Mouse (Mus musculus): Measurements from ENCODE around the gene D630023F18Rik. TPM values are rescaled to one million over a fixed set of nuclear protein-coding genes. Genes with fewer than 3 reads are reported as not detected.

D630023F18Rik gene
- polyA plus RNA-seq, 1 experiment from 2014 or later, result 0.17 TPM

GRCm38 (mm10) chr1:65096953-65097352 lies 26.1 kb downstream of the D630023F18Rik start:
- Histone ChIP-seq H3K9ac (ENCODE audit: low read length) (no peak overlapping the region), H3K4me3 (replicated peaks; ENCODE audit: low read length) (no peak overlapping the region), H3K4me1 (ENCODE audit: control insufficient read depth, insufficient read depth, low read length) (no peaks in the 10 kb centered on the region), H3K9me3 (replicated peaks; ENCODE audit: control insufficient read depth, low read length) (no peaks in the 10 kb centered on the region), H3K27ac (ENCODE audit: low read length) (no peak overlapping the region), H3K27me3 (ENCODE audit: control insufficient read depth, insufficient read depth, low read length) (no peaks in the 10 kb centered on the region), H3K4me2 (ENCODE audit: low read depth, low read length) (no peak overlapping the region), H3K36me3 (ENCODE audit: control insufficient read depth, insufficient read depth, low read length) (no peaks in the 10 kb centered on the region)
- 77% methylated on average over 3 of the region's 3 CpGs for WGBS
- peak; percentile 72; the same call in 1 of the 2 replicates for ATAC-seq (ENCODE audit: insufficient read depth, low FRiP score)

- Histone ChIP-seq H3K9me3 (replicated peaks; ENCODE audit: control insufficient read depth, low read length) (no peaks in the 10 kb centered on the region), H3K4me1 (ENCODE audit: control insufficient read depth, insufficient read depth, low read length) (no peaks in the 10 kb centered on the region), H3K4me2 (ENCODE audit: low read depth, low read length) (no peak overlapping the region), H3K36me3 (ENCODE audit: control insufficient read depth, insufficient read depth, low read length) (no peaks in the 10 kb centered on the region), H3K4me3 (replicated peaks; ENCODE audit: low read length) (no peak overlapping the region), H3K27me3 (ENCODE audit: control insufficient read depth, insufficient read depth, low read length) (no peaks in the 10 kb centered on the region), H3K27ac (ENCODE audit: low read length) (no peak overlapping the region), H3K9ac (ENCODE audit: low read length) (no peak overlapping the region)
- ATAC-seq (ENCODE audit: insufficient read depth, low FRiP score), result no peak
- 91% methylated on average over 3 of the region's 3 CpGs for WGBS
Observed at GRCm38 (mm10) chr1:65091566-65091965, 31.4 kb downstream of the D630023F18Rik start.

- no peak overlapping the region for H3K9ac ChIP-seq (ENCODE audit: low read length)
Observed at GRCm38 (mm10) chr1:65090370-65090769, 32.6 kb downstream of the D630023F18Rik start.

GRCm38 (mm10) chr1:65088567-65089356 lies 34.3 kb downstream of the D630023F18Rik start:
- Histone ChIP-seq H3K27ac (ENCODE audit: low read length) (no peak overlapping the region), H3K4me1 (ENCODE audit: control insufficient read depth, insufficient read depth, low read length) (no peaks in the 10 kb centered on the region), H3K9ac (ENCODE audit: low read length) (no peak overlapping the region), H3K4me2 (ENCODE audit: low read depth, low read length) (no peak overlapping the region), H3K36me3 (ENCODE audit: control insufficient read depth, insufficient read depth, low read length) (no peaks in the 10 kb centered on the region), H3K9me3 (replicated peaks; ENCODE audit: control insufficient read depth, low read length) (no peaks in the 10 kb centered on the region), H3K27me3 (ENCODE audit: control insufficient read depth, insufficient read depth, low read length) (no peaks in the 10 kb centered on the region), H3K4me3 (replicated peaks; ENCODE audit: low read length) (no peak overlapping the region)
- no peak for ATAC-seq (ENCODE audit: insufficient read depth, low FRiP score)
- 76% methylated on average over 6 of the region's 6 CpGs for WGBS

More at GRCm38 (mm10) chr1:65090370-65090769, 32.6 kb downstream of the D630023F18Rik start:
- no peak overlapping the region for H3K4me2 ChIP-seq (ENCODE audit: low read depth, low read length)
- no peaks in the 10 kb centered on the region for H3K9me3 ChIP-seq (replicated peaks; ENCODE audit: control insufficient read depth, low read length)
- no peaks in the 10 kb centered on the region for H3K4me1 ChIP-seq (ENCODE audit: control insufficient read depth, insufficient read depth, low read length)
- 0 out of 2 replicates have a peak, but pooled peaks have one; percentile 17 for ATAC-seq (ENCODE audit: insufficient read depth, low FRiP score)
- H3K27ac ChIP-seq (ENCODE audit: low read length), result no peak overlapping the region
- no peaks in the 10 kb centered on the region for H3K27me3 ChIP-seq (ENCODE audit: control insufficient read depth, insufficient read depth, low read length)
- H3K4me3 ChIP-seq (replicated peaks; ENCODE audit: low read length), result no peak overlapping the region
- H3K36me3 ChIP-seq (ENCODE audit: control insufficient read depth, insufficient read depth, low read length), result no peaks in the 10 kb centered on the region
- 43% methylated on average over 2 of the region's 2 CpGs for WGBS

GRCm38 (mm10) chr1:65082188-65082587 lies 40.8 kb downstream of the D630023F18Rik start, which contains the start of gene Crygb:
TSS of gene Crygb (minus strand) at chr1:65082288.
- Histone ChIP-seq H3K9ac (ENCODE audit: low read length) (no peak within 1 kb of the TSS), H3K9me3 (replicated peaks; ENCODE audit: control insufficient read depth, low read length) (no peaks in the 10 kb centered on the region), H3K36me3 (ENCODE audit: control insufficient read depth, insufficient read depth, low read length) (no peaks in the 10 kb centered on the region), H3K4me2 (ENCODE audit: low read depth, low read length) (no peak within 1 kb of the TSS), H3K4me3 (replicated peaks; ENCODE audit: low read length) (no peak within 1 kb of the TSS), H3K27ac (ENCODE audit: low read length) (no peak within 1 kb of the TSS), H3K27me3 (ENCODE audit: control insufficient read depth, insufficient read depth, low read length) (no peaks in the 10 kb centered on the region), H3K4me1 (ENCODE audit: control insufficient read depth, insufficient read depth, low read length) (no peaks in the 10 kb centered on the region)
- WGBS, result 43% methylated on average over 7 of the region's 7 CpGs
- no peak for ATAC-seq (ENCODE audit: insufficient read depth, low FRiP score)

GRCm38 (mm10) chr1:65075607-65076006 lies 47.4 kb downstream of the D630023F18Rik start:
- no peaks in the 10 kb centered on the region; the same call in 1 of the 2 replicates for H3K4me1 ChIP-seq (ENCODE audit: control insufficient read depth, insufficient read depth, low read length)
- no peaks in the 10 kb centered on the region for H3K36me3 ChIP-seq (ENCODE audit: control insufficient read depth, insufficient read depth, low read length)
- H3K27me3 ChIP-seq (ENCODE audit: control insufficient read depth, insufficient read depth, low read length), result no peaks in the 10 kb centered on the region
- no peak for ATAC-seq (ENCODE audit: insufficient read depth, low FRiP score)
- no peak overlapping the region for H3K4me3 ChIP-seq (replicated peaks; ENCODE audit: low read length)
- no peak overlapping the region for H3K27ac ChIP-seq (ENCODE audit: low read length)
- 11% methylated on average over 5 of the region's 5 CpGs for WGBS
- H3K4me2 ChIP-seq (ENCODE audit: low read depth, low read length), result no peak overlapping the region
- no peak overlapping the region for H3K9ac ChIP-seq (ENCODE audit: low read length)
- H3K9me3 ChIP-seq (replicated peaks; ENCODE audit: control insufficient read depth, low read length), result no peaks in the 10 kb centered on the region

GRCm38 (mm10) chr1:65073589-65073988 lies 49.4 kb downstream of the D630023F18Rik start, which contains the start of gene Crygc:
TSS of gene Crygc (minus strand) at chr1:65073689.
- Histone ChIP-seq H3K9me3 (replicated peaks; ENCODE audit: control insufficient read depth, low read length) (no peaks in the 10 kb centered on the region), H3K4me1 (ENCODE audit: control insufficient read depth, insufficient read depth, low read length) (no peaks in the 10 kb centered on the region; the same call in 1 of the 2 replicates), H3K27me3 (ENCODE audit: control insufficient read depth, insufficient read depth, low read length) (no peaks in the 10 kb centered on the region), H3K27ac (ENCODE audit: low read length) (no peak within 1 kb of the TSS), H3K36me3 (ENCODE audit: control insufficient read depth, insufficient read depth, low read length) (no peaks in the 10 kb centered on the region), H3K4me2 (ENCODE audit: low read depth, low read length) (no peak within 1 kb of the TSS), H3K4me3 (replicated peaks; ENCODE audit: low read length) (no peak within 1 kb of the TSS), H3K9ac (ENCODE audit: low read length) (no peak within 1 kb of the TSS)
- ATAC-seq (ENCODE audit: insufficient read depth, low FRiP score), result no peak
- 58% methylated on average over 6 of the region's 6 CpGs for WGBS

GRCm38 (mm10) chr1:65067842-65068241 lies 55.2 kb downstream of the D630023F18Rik start:
- Histone ChIP-seq H3K9me3 (replicated peaks; ENCODE audit: control insufficient read depth, low read length) (no peaks in the 10 kb centered on the region), H3K4me2 (ENCODE audit: low read depth, low read length) (no peak overlapping the region), H3K36me3 (ENCODE audit: control insufficient read depth, insufficient read depth, low read length) (no peaks in the 10 kb centered on the region), H3K4me1 (ENCODE audit: control insufficient read depth, insufficient read depth, low read length) (no peaks in the 10 kb centered on the region), H3K27me3 (ENCODE audit: control insufficient read depth, insufficient read depth, low read length) (no peaks in the 10 kb centered on the region), H3K4me3 (replicated peaks; ENCODE audit: low read length) (no peak overlapping the region), H3K9ac (ENCODE audit: low read length) (no peak overlapping the region), H3K27ac (ENCODE audit: low read length) (no peak overlapping the region)
- no peak for ATAC-seq (ENCODE audit: insufficient read depth, low FRiP score)

GRCm38 (mm10) chr1:65064201-65064600 lies 58.8 kb downstream of the D630023F18Rik start:
- no peak overlapping the region for H3K9ac ChIP-seq (ENCODE audit: low read length)
- no peaks in the 10 kb centered on the region for H3K36me3 ChIP-seq (ENCODE audit: control insufficient read depth, insufficient read depth, low read length)
- no peak overlapping the region for H3K4me2 ChIP-seq (ENCODE audit: low read depth, low read length)
- 85% methylated on average over 15 of the region's 15 CpGs for WGBS
- H3K4me3 ChIP-seq (replicated peaks; ENCODE audit: low read length), result no peak overlapping the region
- H3K4me1 ChIP-seq (ENCODE audit: control insufficient read depth, insufficient read depth, low read length), result no peaks in the 10 kb centered on the region
- H3K27ac ChIP-seq (ENCODE audit: low read length), result no peak overlapping the region
- no peak for ATAC-seq (ENCODE audit: insufficient read depth, low FRiP score)
- no peaks in the 10 kb centered on the region for H3K9me3 ChIP-seq (replicated peaks; ENCODE audit: control insufficient read depth, low read length)
- H3K27me3 ChIP-seq (ENCODE audit: control insufficient read depth, insufficient read depth, low read length), result no peaks in the 10 kb centered on the region

Measured in stomach, embryonic 16.5 days (tissue).